Mouse (Mus musculus) embryo, embryonic 9.5 days (tissue): ENCODE measurements at regions not wholly inside any gene's neighbourhood (a gene's known extent, or its start where the extent isn't known, plus 50 kb on each side); places are given as distances from the start of the nearest gene placed in this dataset.

ENCODE experiments used
- DNase-seq: peaks from one replicate; pipeline ENCODE4 v3.0.0-alpha.2; 2017; ENCODE audit errors: extremely low spot score

GRCm38 (mm10) chr14:72942571-72942970, 106.3 kb downstream of the Cysltr2 start:
- DNase-seq: no peak

- no peak for DNase-seq
Measured at GRCm38 (mm10) chr14:72939067-72939393, 109.9 kb downstream of the Cysltr2 start.

- DNase-seq: no peak
Measured at GRCm38 (mm10) chr14:72938382-72939066, 110.4 kb downstream of the Cysltr2 start.

- no peak for DNase-seq
Measured at GRCm38 (mm10) chr14:72933598-72933997, 115.3 kb downstream of the Cysltr2 start.

GRCm38 (mm10) chr14:72932296-72932695, 116.6 kb downstream of the Cysltr2 start:
- DNase-seq: no peak

GRCm38 (mm10) chr14:72901171-72901926, 147.6 kb downstream of the Cysltr2 start:
- DNase-seq: no peak

GRCm38 (mm10) chr14:72899630-72900029, 149.3 kb downstream of the Cysltr2 start:
- no peak for DNase-seq

GRCm38 (mm10) chr14:72892316-72892715, 156.6 kb downstream of the Cysltr2 start:
- no peak for DNase-seq

- no peak for DNase-seq
Measured at GRCm38 (mm10) chr14:72889663-72890062, 159.3 kb downstream of the Cysltr2 start.

GRCm38 (mm10) chr14:72887470-72888071, 161.3 kb downstream of the Cysltr2 start:
- peak; percentile 32 for DNase-seq

- peak; percentile 14 for DNase-seq
Measured at GRCm38 (mm10) chr14:72886935-72887369, 162.0 kb downstream of the Cysltr2 start.

- DNase-seq: no peak
Measured at GRCm38 (mm10) chr14:72885824-72886223, 163.1 kb downstream of the Cysltr2 start.

- DNase-seq: no peak
Measured at GRCm38 (mm10) chr14:72884561-72884960, 164.4 kb downstream of the Cysltr2 start.

- DNase-seq: no peak
Measured at GRCm38 (mm10) chr14:72877132-72877531, 167.3 kb upstream of the Fndc3a start.

- DNase-seq: no peak
Measured at GRCm38 (mm10) chr14:72873494-72873893, 163.7 kb upstream of the Fndc3a start.

GRCm38 (mm10) chr14:72869188-72869749, 159.5 kb upstream of the Fndc3a start:
- DNase-seq: no peak

GRCm38 (mm10) chr14:72866896-72867295, 157.1 kb upstream of the Fndc3a start:
- DNase-seq: no peak

- no peak for DNase-seq
Measured at GRCm38 (mm10) chr14:72865531-72865930, 155.7 kb upstream of the Fndc3a start.

GRCm38 (mm10) chr14:72864792-72865191, 155.0 kb upstream of the Fndc3a start:
- no peak for DNase-seq

- no peak for DNase-seq
Measured at GRCm38 (mm10) chr14:72864130-72864529, 154.3 kb upstream of the Fndc3a start.

GRCm38 (mm10) chr14:72862806-72863526, 153.2 kb upstream of the Fndc3a start:
- no peak for DNase-seq

GRCm38 (mm10) chr14:72854226-72854625, 144.4 kb upstream of the Fndc3a start:
- DNase-seq: no peak
